Mouse (Mus musculus): ENCODE data around the gene Cdc20b. TPM values are rescaled to one million over a fixed set of nuclear protein-coding genes. Genes with fewer than 3 reads are reported as not detected.

Cdc20b gene
- polyA plus RNA-seq (2016; fragmentation: Nextera tagmentation; extraction: Ambion mirVana), result 0.19 and 0.83 TPM in 2 replicates

GRCm38 (mm10) chr13:113034950-113035421, at the start of gene Cdc20b:
Cdc20b (plus strand) TSS chr13:113035111.
- WGBS, result under 1% methylated on average over 46 of the region's 46 CpGs
- Histone ChIP-seq H3K27ac (replicated peaks) (peak within 1 kb of the TSS; percentile 48; the same call in 1 of the 2 replicates), H3K9me3 (no peaks in the 10 kb centered on the region), H3K4me3 (peak within 1 kb of the TSS; percentile 66), H3K27me3 (replicated peaks; ENCODE audit: low read depth, poor library complexity, severe bottlenecking) (peaks cover 66% of the 10 kb centered on the region), H3K36me3 (replicated peaks) (no peaks in the 10 kb centered on the region), H3K4me1 (peaks cover 37% of the 10 kb centered on the region)
- peak; percentile 64 for DNase-seq (ENCODE audit: low spot score)

DNA sequence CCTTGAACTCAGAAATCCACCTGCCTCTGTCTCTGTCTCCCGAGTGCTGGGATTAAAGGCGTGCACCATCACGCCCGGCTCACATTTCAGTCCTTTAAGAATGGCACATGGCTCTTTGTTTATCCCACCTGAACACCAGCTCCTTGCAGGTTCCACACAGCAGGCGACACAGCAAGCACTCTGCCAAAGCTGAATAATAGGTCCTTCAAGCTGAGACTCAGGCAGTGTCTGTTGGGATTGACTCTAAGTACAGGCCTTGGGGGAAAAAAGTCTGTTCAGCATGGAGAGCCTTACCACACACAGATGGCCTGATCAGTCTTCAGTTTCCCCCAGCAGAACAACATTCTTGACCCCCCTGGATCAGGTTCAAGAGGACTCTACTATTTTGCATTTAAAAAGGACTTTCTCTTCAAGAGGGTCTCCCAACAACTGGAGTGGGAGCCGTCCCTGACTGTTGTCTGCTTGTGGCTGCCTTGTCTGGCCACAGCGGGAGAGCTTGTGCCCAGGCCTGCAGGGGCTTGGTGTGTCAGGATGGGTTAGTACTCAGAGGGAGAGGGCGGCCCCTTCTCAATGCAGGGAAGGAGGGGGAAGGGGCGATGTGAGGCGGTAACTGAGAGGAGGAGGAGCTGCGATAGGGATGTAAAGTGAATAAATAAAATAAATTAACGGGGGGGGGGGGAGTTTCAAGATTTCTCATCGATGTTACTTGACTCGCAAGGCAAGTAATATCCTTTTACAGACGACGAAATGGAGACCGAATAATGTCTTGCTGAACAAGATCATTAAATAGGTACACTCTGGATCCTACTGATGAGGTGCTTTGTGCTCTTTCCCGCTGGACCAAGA, 49.1 kb upstream of the Cdc20b start:
- no peaks in the 10 kb centered on the region for H3K9me3 ChIP-seq
- H3K27me3 ChIP-seq (replicated peaks; ENCODE audit: low read depth, poor library complexity, severe bottlenecking), result peaks cover 94% of the 10 kb centered on the region
- WGBS, result 2% methylated on average over 18 of the region's 18 CpGs
- peak; percentile 66 for DNase-seq (ENCODE audit: low spot score)
- no peak overlapping the region for H3K27ac ChIP-seq (replicated peaks)
- peaks cover 44% of the 10 kb centered on the region for H3K4me1 ChIP-seq
- peak overlapping the region; percentile 64 for H3K4me3 ChIP-seq
- no peaks in the 10 kb centered on the region for H3K36me3 ChIP-seq (replicated peaks)

- no peaks in the 10 kb centered on the region for H3K36me3 ChIP-seq (replicated peaks)
- H3K4me1 ChIP-seq, result peaks cover 44% of the 10 kb centered on the region
- H3K27me3 ChIP-seq (replicated peaks; ENCODE audit: low read depth, poor library complexity, severe bottlenecking), result peaks cover 95% of the 10 kb centered on the region
- H3K9me3 ChIP-seq, result no peaks in the 10 kb centered on the region
- WGBS, result under 1% methylated on average over 17 of the region's 17 CpGs
- H3K4me3 ChIP-seq, result peak overlapping the region; percentile 64
- DNase-seq (ENCODE audit: low spot score), result peak; percentile 35
- H3K27ac ChIP-seq (replicated peaks), result no peak overlapping the region
These were observed 48.4 kb upstream of the Cdc20b start for GRCm38 (mm10) chr13:112986451-112986950.

- H3K4me1 ChIP-seq, result peaks cover 44% of the 10 kb centered on the region
- peaks cover 95% of the 10 kb centered on the region for H3K27me3 ChIP-seq (replicated peaks; ENCODE audit: low read depth, poor library complexity, severe bottlenecking)
- H3K27ac ChIP-seq (replicated peaks), result peak within 1 kb of the TSS; percentile 40
- peak; percentile 93 for DNase-seq (ENCODE audit: low spot score)
- no peaks in the 10 kb centered on the region for H3K9me3 ChIP-seq
- under 1% methylated on average over 47 of the region's 47 CpGs for WGBS
- H3K36me3 ChIP-seq (replicated peaks), result no peaks in the 10 kb centered on the region
- H3K4me3 ChIP-seq, result peak within 1 kb of the TSS; percentile 64
These were observed 47.4 kb upstream of the Cdc20b start, which contains the start of gene Ccno for GRCm38 (mm10) chr13:112987532-112987943. Ccno (plus strand) TSS chr13:112987802.

GRCm38 (mm10) chr13:112987991-112988390, 46.9 kb upstream of the Cdc20b start:
- Histone ChIP-seq H3K4me1 (peaks cover 44% of the 10 kb centered on the region), H3K4me3 (peak overlapping the region; percentile 64), H3K27me3 (replicated peaks; ENCODE audit: low read depth, poor library complexity, severe bottlenecking) (peaks cover 96% of the 10 kb centered on the region), H3K27ac (replicated peaks) (peak overlapping the region; percentile 40), H3K9me3 (no peaks in the 10 kb centered on the region), H3K36me3 (replicated peaks) (no peaks in the 10 kb centered on the region)
- no peak for DNase-seq (ENCODE audit: low spot score)
- under 1% methylated on average over 39 of the region's 39 CpGs for WGBS

- H3K4me1 ChIP-seq, result peaks cover 52% of the 10 kb centered on the region
- H3K4me3 ChIP-seq, result peak overlapping the region; percentile 64
- WGBS, result 2% methylated on average over 19 of the region's 19 CpGs
- H3K9me3 ChIP-seq, result no peaks in the 10 kb centered on the region
- no peaks in the 10 kb centered on the region for H3K36me3 ChIP-seq (replicated peaks)
- no peak overlapping the region for H3K27ac ChIP-seq (replicated peaks)
- peak; percentile 56 for DNase-seq (ENCODE audit: low spot score)
- peaks cover 96% of the 10 kb centered on the region for H3K27me3 ChIP-seq (replicated peaks; ENCODE audit: low read depth, poor library complexity, severe bottlenecking)
These were observed 46.0 kb upstream of the Cdc20b start for GRCm38 (mm10) chr13:112988866-112989265.

GRCm38 (mm10) chr13:112989541-112989940, 45.4 kb upstream of the Cdc20b start:
- H3K27ac ChIP-seq (replicated peaks), result no peak overlapping the region
- H3K4me1 ChIP-seq, result peaks cover 57% of the 10 kb centered on the region
- peak overlapping the region; percentile 31 for H3K4me3 ChIP-seq
- H3K27me3 ChIP-seq (replicated peaks; ENCODE audit: low read depth, poor library complexity, severe bottlenecking), result peaks cover 96% of the 10 kb centered on the region
- peak; percentile 53 for DNase-seq (ENCODE audit: low spot score)
- H3K36me3 ChIP-seq (replicated peaks), result no peaks in the 10 kb centered on the region
- H3K9me3 ChIP-seq, result no peaks in the 10 kb centered on the region
- WGBS, result under 1% methylated on average over 23 of the region's 23 CpGs

- H3K4me1 ChIP-seq, result peaks cover 57% of the 10 kb centered on the region
- no peaks in the 10 kb centered on the region for H3K36me3 ChIP-seq (replicated peaks)
- no peaks in the 10 kb centered on the region for H3K9me3 ChIP-seq
- H3K27me3 ChIP-seq (replicated peaks; ENCODE audit: low read depth, poor library complexity, severe bottlenecking), result peaks cover 99% of the 10 kb centered on the region
- peak; percentile 28 for DNase-seq (ENCODE audit: low spot score)
- H3K4me3 ChIP-seq, result no peak overlapping the region
- no peak overlapping the region for H3K27ac ChIP-seq (replicated peaks)
- 9% methylated on average over 4 of the region's 4 CpGs for WGBS
These were observed 44.6 kb upstream of the Cdc20b start for GRCm38 (mm10) chr13:112990346-112990745.

DNA sequence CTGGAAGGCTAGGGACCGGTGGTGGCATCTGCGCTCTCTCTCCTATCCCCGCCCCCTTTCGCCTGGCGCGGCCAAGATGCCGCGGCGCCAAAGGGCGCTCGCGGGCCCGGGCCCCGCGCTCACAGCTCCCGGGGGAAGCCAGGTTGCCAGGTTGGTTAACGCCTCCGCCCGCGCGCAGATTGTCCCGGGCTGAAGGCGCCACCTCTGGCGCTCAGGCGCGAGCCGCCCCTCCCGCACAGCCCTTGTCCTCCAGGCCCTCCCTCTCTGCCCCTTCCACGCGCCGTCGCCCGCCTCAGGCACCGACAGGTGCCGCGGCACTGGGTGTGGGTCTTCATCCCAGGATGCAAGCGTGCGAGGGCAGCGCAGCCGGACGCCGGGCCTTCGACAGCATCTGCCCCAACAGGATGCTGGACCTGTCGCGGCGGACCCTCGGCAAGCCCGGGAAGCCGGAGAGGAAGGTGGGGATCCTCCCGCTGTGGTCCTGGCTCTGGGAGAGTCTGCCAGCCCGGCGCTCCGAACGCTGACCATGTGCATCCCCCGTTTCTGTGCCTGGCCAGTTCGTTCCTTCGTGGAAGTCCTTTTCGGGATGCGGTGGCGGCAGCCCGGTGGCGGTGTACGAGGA, 41.3 kb upstream of the Cdc20b start, which contains the start of gene Mcidas:
TSS of gene Mcidas (plus strand) at position 315 of the 622 bp plus-strand sequence.
- Histone ChIP-seq H3K27ac (replicated peaks) (no peak within 1 kb of the TSS), H3K4me3 (peak within 1 kb of the TSS; percentile 58), H3K9me3 (no peaks in the 10 kb centered on the region), H3K4me1 (peaks cover 30% of the 10 kb centered on the region), H3K36me3 (replicated peaks) (no peaks in the 10 kb centered on the region), H3K27me3 (replicated peaks; ENCODE audit: low read depth, poor library complexity, severe bottlenecking) (peaks cover 99% of the 10 kb centered on the region)
- WGBS, result under 1% methylated on average over 63 of the region's 63 CpGs
- peak; percentile 64 for DNase-seq (ENCODE audit: low spot score)

DNA sequence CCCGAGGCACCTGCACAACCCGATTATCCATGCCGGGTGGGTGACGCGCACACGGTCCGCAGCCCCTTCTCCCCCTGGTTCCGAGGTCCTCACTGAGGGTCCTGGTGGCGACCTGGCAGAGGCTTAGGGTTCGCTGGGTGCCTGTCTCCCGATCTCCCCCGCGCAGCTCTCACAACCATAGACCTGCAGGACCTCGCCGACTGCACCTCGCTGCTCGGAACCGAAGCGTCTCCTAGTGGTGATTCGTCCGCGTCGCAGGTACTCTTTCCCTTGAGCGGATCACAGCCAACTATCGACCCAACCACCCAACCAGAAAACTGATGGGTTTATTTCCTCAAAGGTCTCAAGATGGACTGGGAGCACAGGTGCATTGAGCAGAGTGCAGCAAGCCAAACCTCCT, 40.7 kb upstream of the Cdc20b start:
- H3K4me3 ChIP-seq, result peak overlapping the region; percentile 58
- WGBS, result under 1% methylated on average over 25 of the region's 25 CpGs
- peak; percentile 74 for DNase-seq (ENCODE audit: low spot score)
- H3K27me3 ChIP-seq (replicated peaks; ENCODE audit: low read depth, poor library complexity, severe bottlenecking), result peaks cover 99% of the 10 kb centered on the region
- peaks cover 29% of the 10 kb centered on the region for H3K4me1 ChIP-seq
- no peak overlapping the region for H3K27ac ChIP-seq (replicated peaks)
- H3K9me3 ChIP-seq, result no peaks in the 10 kb centered on the region
- H3K36me3 ChIP-seq (replicated peaks), result no peaks in the 10 kb centered on the region

- no peaks in the 10 kb centered on the region for H3K36me3 ChIP-seq (replicated peaks)
- peaks cover 22% of the 10 kb centered on the region for H3K4me1 ChIP-seq
- no peaks in the 10 kb centered on the region for H3K9me3 ChIP-seq
- WGBS, result 67% methylated on average over 4 of the region's 4 CpGs
- peak; percentile 12 for DNase-seq (ENCODE audit: low spot score)
- no peak overlapping the region for H3K4me3 ChIP-seq
- no peak overlapping the region for H3K27ac ChIP-seq (replicated peaks)
- H3K27me3 ChIP-seq (replicated peaks; ENCODE audit: low read depth, poor library complexity, severe bottlenecking), result peaks cover 99% of the 10 kb centered on the region
These were observed 38.5 kb upstream of the Cdc20b start for GRCm38 (mm10) chr13:112996407-112996806.

- Histone ChIP-seq H3K36me3 (replicated peaks) (no peaks in the 10 kb centered on the region), H3K4me3 (no peak overlapping the region), H3K27me3 (replicated peaks; ENCODE audit: low read depth, poor library complexity, severe bottlenecking) (peaks cover 99% of the 10 kb centered on the region), H3K9me3 (no peaks in the 10 kb centered on the region), H3K4me1 (peaks cover 22% of the 10 kb centered on the region), H3K27ac (replicated peaks) (no peak overlapping the region)
- 65% methylated on average over 6 of the region's 6 CpGs for WGBS
- no peak for DNase-seq (ENCODE audit: low spot score)
These were observed 37.5 kb upstream of the Cdc20b start for GRCm38 (mm10) chr13:112997369-112997768.
